7 mouse cellular contexts compared by ENCODE assay signal in the genomic region with DNA sequence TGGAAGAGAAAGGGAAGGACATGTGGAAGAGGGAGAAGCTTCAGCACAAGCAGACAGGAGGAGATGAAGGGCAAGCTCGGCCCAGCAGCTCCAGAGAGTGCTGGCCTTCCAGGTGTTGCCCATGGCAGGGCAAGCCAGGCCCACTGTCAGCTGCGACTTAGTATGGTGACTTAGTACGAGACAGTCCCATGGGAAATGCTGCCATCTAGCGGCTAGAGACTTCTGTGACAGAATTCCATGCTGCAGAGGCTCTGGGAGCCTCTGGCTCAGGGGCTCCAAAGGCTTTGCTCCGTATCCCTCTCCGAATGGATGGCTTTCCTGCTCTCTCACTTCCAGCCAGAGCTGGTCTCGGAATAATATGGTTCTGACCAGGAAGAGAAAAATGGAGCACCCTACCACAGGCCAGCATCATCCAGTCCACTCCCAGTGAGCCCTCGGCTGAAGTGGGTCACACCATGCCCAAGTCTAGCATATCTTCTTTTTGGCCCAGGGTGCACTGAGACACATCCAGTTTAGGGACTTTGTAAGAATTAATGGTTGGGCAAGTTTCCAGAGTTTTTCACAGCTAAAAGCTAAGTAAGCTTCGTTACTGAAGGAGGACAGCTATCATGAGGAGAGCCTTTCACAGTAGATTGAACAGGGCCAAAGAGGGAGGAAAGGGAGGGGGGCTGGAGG. TPM values are rescaled to one million over a fixed set of nuclear protein-coding genes. Genes with fewer than 3 reads are reported as not detected.
DNase-seq lines count a peak whose midpoint lies in the region; ATAC-seq and TF ChIP-seq lines count a peak whose summit lies in the region.

No protein-coding gene starts in this region.

- H3K27me3 ChIP-seq in intestine, embryonic 15.5 days (replicated peaks) = no peaks in the 10 kb centered on the region
- H3K27me3 ChIP-seq in midbrain, embryonic 11.5 days (ENCODE audit: control insufficient read depth, insufficient read depth, low read length) = no peaks in the 10 kb centered on the region
- no peaks in the 10 kb centered on the region for H3K27me3 ChIP-seq in small intestine, adult 2 months (ENCODE audit: control insufficient read depth, insufficient read depth, low read length)

- H3K4me2 ChIP-seq in intestine, embryonic 15.5 days (replicated peaks) = no peak overlapping the region
- H3K4me2 ChIP-seq in midbrain, embryonic 11.5 days = no peak overlapping the region

- 30% methylated on average over 9 of the region's 9 CpGs for WGBS in intestine, embryonic 15.5 days
- 36% methylated on average over 8 of the region's 9 CpGs for WGBS in midbrain, embryonic 11.5 days
- WGBS in small intestine, adult 2 months = 40% methylated on average over 9 of the region's 9 CpGs

- 0 out of 2 replicates have a peak, but pooled peaks cover 2% of the 10 kb centered on the region for H3K4me1 ChIP-seq in cortical plate, adult 2 months (ENCODE audit: control insufficient read depth, insufficient read depth, low read length)
- H3K4me1 ChIP-seq in intestine, embryonic 15.5 days (replicated peaks) = peaks cover 9% of the 10 kb centered on the region
- H3K4me1 ChIP-seq in midbrain, embryonic 11.5 days (ENCODE audit: control insufficient read depth, insufficient read depth, low read length) = no peaks in the 10 kb centered on the region
- peaks cover 5% of the 10 kb centered on the region for H3K4me1 ChIP-seq in small intestine, adult 2 months (ENCODE audit: control insufficient read depth, insufficient read depth, insufficient read length, low read length)

- TF ChIP-seq CTCF in cortical plate, adult 2 months (IDR thresholded peaks at IDR 0.05; ENCODE audit: extremely low read depth, insufficient read depth, low read length) = peak; percentile 81
- TF ChIP-seq CTCF in small intestine, adult 2 months (IDR thresholded peaks at IDR 0.05; ENCODE audit: extremely low read depth, insufficient read length, insufficient replicate concordance, low read depth, low read length) = peak; percentile 81; the same call in 1 of the 2 replicates

- H3K9ac ChIP-seq in intestine, embryonic 15.5 days = no peak overlapping the region
- no peak overlapping the region for H3K9ac ChIP-seq in midbrain, embryonic 11.5 days (ENCODE audit: low read length)

- intact Hi-C loops in left cerebral cortex, postnatal 14 days (cut with DNase I) = loop anchor here (10.0 kb wide), 2 partner anchors 91 to 161 kb away; partner anchors contain the start of gene Fmc1

- peak; percentile 75 to 92 for DNase-seq in adrenal gland, adult (ENCODE audit: inconsistent age in 2 of 2, low spot score in 1 of 2)
- DNase-seq in gastrocnemius, postnatal 10 days = peak; percentile 79
- DNase-seq in left cerebral cortex, postnatal 14 days (ENCODE audit: low spot score in 2 of 2) = peak; percentile 90 to 92
- peak; percentile 97 for DNase-seq in midbrain, embryonic 11.5 days (ENCODE audit: low spot score, missing footprints)

- no peaks in the 10 kb centered on the region for H3K9me3 ChIP-seq in intestine, embryonic 15.5 days
- no peaks in the 10 kb centered on the region for H3K9me3 ChIP-seq in midbrain, embryonic 11.5 days (ENCODE audit: control insufficient read depth, low read length)

- no peak overlapping the region for H3K4me3 ChIP-seq in cortical plate, adult 2 months (ENCODE audit: insufficient read depth, low read length)
- H3K4me3 ChIP-seq in intestine, embryonic 15.5 days (replicated peaks) = no peak overlapping the region
- H3K4me3 ChIP-seq in midbrain, embryonic 11.5 days (ENCODE audit: low read depth, low read length) = no peak overlapping the region
- H3K4me3 ChIP-seq in small intestine, adult 2 months (ENCODE audit: low read depth, low read length) = no peak overlapping the region

- H3K27ac ChIP-seq in cortical plate, adult 2 months (ENCODE audit: insufficient read depth, low read length) = no peak overlapping the region
- H3K27ac ChIP-seq in intestine, embryonic 15.5 days = no peak overlapping the region
- no peak overlapping the region for H3K27ac ChIP-seq in midbrain, embryonic 11.5 days (ENCODE audit: low read depth, low read length)
- no peak overlapping the region for H3K27ac ChIP-seq in small intestine, adult 2 months (ENCODE audit: insufficient read depth, low read depth, low read length)

- H3K36me3 ChIP-seq in intestine, embryonic 15.5 days = peaks cover 27% of the 10 kb centered on the region
- H3K36me3 ChIP-seq in midbrain, embryonic 11.5 days (ENCODE audit: control insufficient read depth, insufficient read depth, low read length) = peaks cover 22% of the 10 kb centered on the region
- H3K36me3 ChIP-seq in small intestine, adult 2 months (ENCODE audit: control insufficient read depth, insufficient read depth, low read length) = peaks cover 38% of the 10 kb centered on the region

- no peak for TF ChIP-seq POLR2A in cortical plate, adult 2 months (IDR thresholded peaks at IDR 0.05; ENCODE audit: extremely low read depth, insufficient read depth, low read length)
- no peak for TF ChIP-seq POLR2A in small intestine, adult 2 months (IDR thresholded peaks at IDR 0.05; ENCODE audit: low read depth, low read length)

- peak; percentile 68; the same call in 1 of the 2 replicates for ATAC-seq in intestine, embryonic 15.5 days
- peak; percentile 73 for ATAC-seq in midbrain, embryonic 11.5 days (ENCODE audit: low FRiP score)

RNA-seq across cellular contexts. Expression of gene Clec2l, which starts 32.6 kb away (rescaled TPM):
- polyA plus RNA-seq in cortical plate, adult 2 months (2012; rRNA removed) = 116 and 117 TPM in 2 replicates
- 1 to 10 TPM; 1.2 TPM for total RNA-seq in gastrocnemius, postnatal 10 days (2021)
- polyA plus RNA-seq in intestine, embryonic 15.5 days (2015; fragmentation: Nextera tagmentation; extraction: Ambion mirVana) = 1.3 and 2.0 TPM in 2 replicates
- 100 to 1,000 TPM; 118 to 129 TPM for total RNA-seq in left cerebral cortex, postnatal 14 days (2021)
- polyA plus RNA-seq in midbrain, embryonic 11.5 days (2014; fragmentation: Nextera tagmentation; extraction: Ambion mirVana) = 2.1 and 2.2 TPM in 2 replicates
- polyA plus RNA-seq in small intestine, adult 2 months (2012; rRNA removed) = 0.41 and 0.53 TPM in 2 replicates

RNA-seq across cellular contexts. Expression of gene Klrg2, which starts 58.5 kb away (rescaled TPM):
- polyA plus RNA-seq in cortical plate, adult 2 months (2012; rRNA removed) = 0.34 and 0.48 TPM in 2 replicates
- total RNA-seq in gastrocnemius, postnatal 10 days (2021) = under 1 TPM; 0.14 to 0.54 TPM
- polyA plus RNA-seq in intestine, embryonic 15.5 days (2015; fragmentation: Nextera tagmentation; extraction: Ambion mirVana) = 0.13 and 0.14 TPM in 2 replicates
- total RNA-seq in left cerebral cortex, postnatal 14 days (2021) = under 1 TPM; 0.38 to 0.44 TPM
- 0.07 and 0.11 TPM in 2 replicates for polyA plus RNA-seq in midbrain, embryonic 11.5 days (2014; fragmentation: Nextera tagmentation; extraction: Ambion mirVana)
- 0.75 and 0.90 TPM in 2 replicates for polyA plus RNA-seq in small intestine, adult 2 months (2012; rRNA removed)

Comparison
In these comparisons a context has a peak if more than half of its experiments do, and no peak if none do; other contexts are left out.
1. RNA of gene Clec2l, which starts 32.6 kb away (polyA plus RNA-seq): 116 to 117 TPM in cortical plate, adult 2 months; 2.1 to 2.2 TPM in midbrain, embryonic 11.5 days, 1.3 to 2.0 TPM in intestine, embryonic 15.5 days and 0.41 to 0.53 TPM in small intestine, adult 2 months; every median in the first group is over 10 times any median in the second.
2. Peak in every context shown above with its lines, with median percentiles within 50 percentile points of each other: DNase-seq.